Mouse (Mus musculus) MEL (cell line): ENCODE data around the gene 1600014C10Rik. TPM values are rescaled to one million over a fixed set of nuclear protein-coding genes. Genes with fewer than 3 reads are reported as not detected.
A peak's percentile ranks its signal among the peaks of the same experiment; 100 is the strongest.

Experiments used
- DNase-seq: peaks from one replicate; pipeline ENCODE4 v3.0.0; 2011; ENCODE audit warnings: low read depth, low spot score
- H3K27ac ChIP-seq: 2 replicates; pipeline ENCODE4 v1.5.1; 2012; ENCODE audit warnings: low read depth, mild to moderate bottlenecking, control low read depth, low read length, moderate library complexity; ENCODE audit not compliant: control insufficient read depth
- H3K27me3 ChIP-seq, 2 experiments: fragments of 150-350 bp in 1 of 2; sonication (generic) in 1 of 2; 2 replicates each; pipeline ENCODE4 v1.6.1; 2012; ENCODE audit warnings: low read length in 2 of 2, mild to moderate bottlenecking in 2 of 2, improper control_type of control experiment in 1 of 2, moderate library complexity in 1 of 2; ENCODE audit not compliant: insufficient read depth in 2 of 2, control insufficient read depth in 1 of 2
- H3K36me3 ChIP-seq, 2 experiments: 2 replicates each; pipeline ENCODE4 v1.6.1; 2012 to 2014; ENCODE audit warnings: low read length in 2 of 2, improper control_type of control experiment in 1 of 2, inconsistent platforms in 1 of 2, mild to moderate bottlenecking in 1 of 2; ENCODE audit not compliant: insufficient read depth in 2 of 2, control insufficient read depth in 1 of 2
- H3K4me1 ChIP-seq, 2 experiments: fragments of 150-350 bp in 1 of 2; sonication (generic) in 1 of 2; 2 replicates each; pipeline ENCODE4 v1.6.1; 2012; ENCODE audit warnings: low read length in 2 of 2, improper control_type of control experiment in 1 of 2, mild to moderate bottlenecking in 1 of 2; ENCODE audit not compliant: insufficient read depth in 2 of 2, control insufficient read depth in 1 of 2
- H3K4me3 ChIP-seq, 2 experiments: fragments of 150-350 bp in 1 of 2; sonication (generic) in 1 of 2; 2 replicates each; pipeline ENCODE4 v1.5.1; 2012; ENCODE audit warnings: low read depth in 2 of 2, low read length in 2 of 2, mild to moderate bottlenecking in 2 of 2, moderate library complexity in 2 of 2, control low read depth in 1 of 2, improper control_type of control experiment in 1 of 2; ENCODE audit not compliant: control insufficient read depth in 1 of 2, insufficient read depth in 1 of 2
- H3K79me2 ChIP-seq: 2 replicates; pipeline ENCODE4 v1.6.1; 2012; ENCODE audit warnings: mild to moderate bottlenecking, low read length, moderate library complexity; ENCODE audit not compliant: control insufficient read depth, poor library complexity, insufficient read depth
- H3K9ac ChIP-seq: 2 replicates; pipeline ENCODE4 v1.6.1; 2012; ENCODE audit warnings: low read depth, mild to moderate bottlenecking, control low read depth, low read length, moderate library complexity; ENCODE audit not compliant: control insufficient read depth, poor library complexity, severe bottlenecking
- H3K9me3 ChIP-seq: fragments of 150-350 bp; sonication (generic); replicated peaks from 2 replicates; pipeline ENCODE4 v1.6.1; 2012; ENCODE audit warnings: mild to moderate bottlenecking, low read length, improper control_type of control experiment, moderate library complexity; ENCODE audit not compliant: insufficient read depth
- CHD1 ChIP-seq: IDR thresholded peaks from 2 replicates; pipeline ENCODE4 v1.6.1; 2012; ENCODE audit warnings: low read depth, mild to moderate bottlenecking, inconsistent platforms, low read length, improper control_type of control experiment
- CHD2 ChIP-seq: IDR thresholded peaks from 2 replicates; pipeline ENCODE4 v1.6.1; 2011; ENCODE audit warnings: low read length, improper control_type of control experiment
- E2F4 ChIP-seq: IDR thresholded peaks from 2 replicates; pipeline ENCODE4 v1.6.1; 2011; ENCODE audit warnings: low read depth, low read length, improper control_type of control experiment, borderline replicate concordance
- EP300 ChIP-seq, 2 experiments: IDR thresholded peaks; 2 replicates each; pipeline ENCODE4 v1.6.1; 2011; ENCODE audit warnings: improper control_type of control experiment in 2 of 2, low read length in 2 of 2, low read depth in 1 of 2, mild to moderate bottlenecking in 1 of 2
- GATA1 ChIP-seq: IDR thresholded peaks from 2 replicates; pipeline ENCODE4 v1.6.1; 2011; ENCODE audit warnings: low read depth, low read length, improper control_type of control experiment
- HCFC1 ChIP-seq: IDR thresholded peaks from 2 replicates; pipeline ENCODE4 v1.6.1; 2012; ENCODE audit warnings: low read depth, mild to moderate bottlenecking, inconsistent platforms, low read length, improper control_type of control experiment, moderate library complexity
- JUND ChIP-seq: IDR thresholded peaks from 2 replicates; pipeline ENCODE4 v1.6.1; 2011; ENCODE audit warnings: low read depth, mild to moderate bottlenecking, improper control_type of control experiment, low read length
- KAT2A ChIP-seq: conservative IDR thresholded peaks from 2 replicates; pipeline ENCODE4 v1.6.1; 2012; ENCODE audit warnings: low read depth, low read length, improper control_type of control experiment, inconsistent platforms
- MAFK ChIP-seq: IDR thresholded peaks from 2 replicates; pipeline ENCODE4 v1.6.1; 2011; ENCODE audit warnings: low read depth, mild to moderate bottlenecking, low read length, improper control_type of control experiment, borderline replicate concordance
- MAX ChIP-seq: IDR thresholded peaks from 2 replicates; pipeline ENCODE4 v1.6.1; 2011; ENCODE audit warnings: low read length, improper control_type of control experiment
- MAZ ChIP-seq: IDR thresholded peaks from 2 replicates; pipeline ENCODE4 v1.6.1; 2012; ENCODE audit warnings: low read depth, mild to moderate bottlenecking, inconsistent platforms, low read length, improper control_type of control experiment
- MEF2A ChIP-seq: IDR thresholded peaks from 2 replicates; pipeline ENCODE4 v1.6.1; 2014; ENCODE audit warnings: low read depth, mild to moderate bottlenecking, inconsistent platforms, low read length, improper control_type of control experiment; ENCODE audit not compliant: poor library complexity, insufficient replicate concordance, severe bottlenecking; ENCODE audit errors: extremely low read depth
- MXI1 ChIP-seq: IDR thresholded peaks from 2 replicates; pipeline ENCODE4 v1.6.1; 2011; ENCODE audit warnings: mild to moderate bottlenecking, low read depth, low read length, improper control_type of control experiment
- MYB ChIP-seq: IDR thresholded peaks from 2 replicates; pipeline ENCODE4 v1.6.1; 2011; ENCODE audit warnings: mild to moderate bottlenecking, low read depth, low read length, improper control_type of control experiment
- NELFE ChIP-seq: IDR thresholded peaks from 2 replicates; pipeline ENCODE4 v1.6.1; 2011; ENCODE audit warnings: low read depth, low read length, improper control_type of control experiment
- NRF1 ChIP-seq: IDR thresholded peaks from 2 replicates; pipeline ENCODE4 v1.6.1; 2014; ENCODE audit warnings: low read depth, mild to moderate bottlenecking, inconsistent platforms, low read length, improper control_type of control experiment, moderate library complexity; ENCODE audit not compliant: poor library complexity, insufficient read depth, severe bottlenecking
- POLR2A ChIP-seq, 2 experiments: IDR thresholded peaks; 2 replicates each; pipeline ENCODE4 v1.6.1; 2011 to 2012; ENCODE audit warnings: low read length in 2 of 2, mild to moderate bottlenecking in 2 of 2, control low read depth in 1 of 2, improper control_type of control experiment in 1 of 2, low read depth in 1 of 2, moderate library complexity in 1 of 2; ENCODE audit not compliant: control insufficient read depth in 1 of 2, insufficient read depth in 1 of 2, poor library complexity in 1 of 2
- POLR2AphosphoS2 ChIP-seq: IDR thresholded peaks from 2 replicates; pipeline ENCODE4 v1.6.1; 2011; ENCODE audit warnings: low read length, improper control_type of control experiment
- POLR2AphosphoS5 ChIP-seq: IDR thresholded peaks from 2 replicates; pipeline ENCODE4 v1.6.1; 2012; ENCODE audit warnings: low read depth, borderline replicate concordance, mild to moderate bottlenecking, inconsistent platforms, low read length, moderate library complexity, mixed read lengths
- RCOR1 ChIP-seq: IDR thresholded peaks from 2 replicates; pipeline ENCODE4 v1.6.1; 2012; ENCODE audit warnings: low read depth, mild to moderate bottlenecking, inconsistent platforms, low read length, improper control_type of control experiment
- SIN3A ChIP-seq: IDR thresholded peaks from 2 replicates; pipeline ENCODE4 v1.6.1; 2012; ENCODE audit warnings: low read length, improper control_type of control experiment, inconsistent platforms
- TAL1 ChIP-seq: IDR thresholded peaks from 2 replicates; pipeline ENCODE4 v1.6.1; 2012; ENCODE audit warnings: mild to moderate bottlenecking, inconsistent platforms, low read length, moderate library complexity, mixed read lengths
- UBTF ChIP-seq: IDR thresholded peaks from 2 replicates; pipeline ENCODE4 v1.6.1; 2012; ENCODE audit warnings: low read depth, mild to moderate bottlenecking, inconsistent platforms, low read length, improper control_type of control experiment, moderate library complexity, borderline replicate concordance; ENCODE audit not compliant: insufficient read depth
- ZC3H11A ChIP-seq: IDR thresholded peaks from 2 replicates; pipeline ENCODE4 v1.6.1; 2012; ENCODE audit warnings: low read depth, mild to moderate bottlenecking, inconsistent platforms, low read length, improper control_type of control experiment
- ZKSCAN1 ChIP-seq: IDR thresholded peaks from 2 replicates; pipeline ENCODE4 v1.6.1; 2012; ENCODE audit warnings: low read depth, mild to moderate bottlenecking, inconsistent platforms, low read length, improper control_type of control experiment, moderate library complexity
- ZMIZ1 ChIP-seq: IDR thresholded peaks from 2 replicates; pipeline ENCODE4 v1.6.1; 2012; ENCODE audit warnings: low read depth, mild to moderate bottlenecking, inconsistent platforms, low read length, improper control_type of control experiment, moderate library complexity
- polyA plus RNA-seq, 2 experiments: library from polyadenylated mRNA; stranded (reverse) in 1 of 2; unstranded in 1 of 2; fragments of >175 nt in 1 of 2; fragments of >200 nt in 1 of 2; gene quantifications; 2 replicates each; pipeline versions ENCODE4 v1.2.1 to v1.2.4; 2012; ENCODE audit warnings: low replicate concordance in 2 of 2, low read depth in 1 of 2; ENCODE audit not compliant: insufficient read length in 2 of 2, insufficient read depth in 1 of 2, missing spikeins in 1 of 2
- total RNA-seq: library from RNA; depleted of rRNA; stranded (reverse); fragments of 300-350 nt; gene quantifications from 2 replicates; pipeline ENCODE4 v1.2.3, GENCODE M21; 2012

The 1600014C10Rik gene
- total and polyA plus RNA-seq, 3 experiments = 10.2 to 14.7 TPM; not detected in 1

DNA sequence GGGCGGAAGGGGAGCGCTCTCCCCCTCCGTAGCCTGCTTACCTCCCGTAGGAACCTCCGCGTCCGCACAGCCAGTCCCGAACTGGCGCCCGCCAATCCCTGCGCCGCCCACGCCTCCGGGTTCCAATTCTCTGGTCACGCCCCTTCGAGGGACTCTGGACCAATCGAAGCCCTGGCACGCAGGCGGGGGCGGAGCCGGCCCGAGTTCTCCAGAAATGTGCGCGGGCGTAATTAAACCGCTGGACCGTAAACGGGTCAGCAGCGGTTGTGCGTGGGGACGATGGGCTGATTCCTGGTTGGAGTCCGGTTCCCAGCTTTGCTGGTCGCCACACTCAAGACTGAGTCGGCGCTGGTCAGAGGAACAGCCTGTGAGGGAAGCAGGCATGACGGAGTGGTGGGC is 44.9 kb downstream of the 1600014C10Rik start, which contains the start of gene Plekhf1:
Plekhf1 (minus strand) TSS at position 117 of the 399 bp plus-strand sequence.
- Histone ChIP-seq H3K79me2 (no peaks in the 10 kb centered on the region; the same call in 1 of the 2 replicates), H3K36me3 (no peaks in the 10 kb centered on the region; a peak in 1 of 4 replicates), H3K4me3 (peak within 1 kb of the TSS; percentile 76 to 86), H3K27ac (no peak within 1 kb of the TSS; the same call in 1 of the 2 replicates), H3K27me3 (peaks cover 0 to 6% of the 10 kb centered on the region in 2 experiments; a peak in 3 of 4 replicates), H3K9me3 (no peaks in the 10 kb centered on the region), H3K9ac (peak within 1 kb of the TSS; percentile 75), H3K4me1 (peaks cover 0 to 9% of the 10 kb centered on the region in 2 experiments; a peak in 1 of 4 replicates)
- DNase-seq = peak; percentile 94
- peak in 1 of 2 experiments; percentile 63; a peak in 1 of 4 replicates for TF ChIP-seq POLR2A (IDR thresholded peaks at IDR 0.05; ENCODE audit: control insufficient read depth in 1 of 2, insufficient read depth in 1 of 2, low read depth in 1 of 2, low read length in 2 of 2, poor library complexity in 1 of 2)
- 0 out of 2 replicates have a peak, but pooled peaks have one; percentile 37 for TF ChIP-seq CHD1
- peak; percentile 56; the same call in 1 of the 2 replicates for TF ChIP-seq NRF1
- TF ChIP-seq EP300 (IDR thresholded peaks at IDR 0.05; ENCODE audit: low read depth in 1 of 2, low read length in 2 of 2) = peak in 1 of 2 experiments; percentile 13; a peak in 1 of 4 replicates
- TF ChIP-seq HCFC1 = peak; percentile 34; the same call in 1 of the 2 replicates
- peak; percentile 48 for TF ChIP-seq ZMIZ1
- TF ChIP-seq SIN3A = peak; percentile 47
- TF ChIP-seq MXI1 = no peak; the same call in none of the 2 replicates
- peak; percentile 45; the same call in 1 of the 2 replicates for TF ChIP-seq MAZ
- no peak for TF ChIP-seq MEF2A
- TF ChIP-seq NELFE = peak; percentile 54
- no peak for TF ChIP-seq ZKSCAN1

DNA sequence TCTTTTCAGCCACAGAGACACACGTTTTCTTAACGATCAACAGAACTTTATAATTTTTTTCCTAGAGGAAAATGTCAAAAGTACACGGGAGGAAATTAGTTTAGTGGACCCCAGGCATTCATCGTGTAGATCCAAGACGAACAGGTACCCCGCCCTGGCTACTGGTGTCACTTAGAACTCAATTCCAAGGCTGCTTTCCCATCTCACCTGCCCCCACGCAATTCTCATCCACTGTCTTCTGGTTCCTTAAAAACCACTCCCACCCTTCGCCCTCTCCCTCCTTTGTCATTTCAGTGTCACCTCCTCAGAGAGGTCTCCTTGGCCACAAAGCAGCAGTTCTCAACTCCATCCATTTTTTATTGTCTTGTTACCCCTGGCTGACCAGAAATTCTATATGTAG is 45.3 kb downstream of the 1600014C10Rik start:
- Histone ChIP-seq H3K9ac (peak overlapping the region; percentile 63), H3K79me2 (no peaks in the 10 kb centered on the region; the same call in 1 of the 2 replicates), H3K36me3 (no peaks in the 10 kb centered on the region; a peak in 1 of 4 replicates), H3K9me3 (no peaks in the 10 kb centered on the region), H3K4me3 (peak overlapping the region; percentile 55 to 76), H3K27me3 (peaks cover 0 to 8% of the 10 kb centered on the region in 2 experiments; a peak in 3 of 4 replicates)
- DNase-seq = no peak
- TF ChIP-seq JUND = no peak
- no peak for TF ChIP-seq MAX
- no peak for TF ChIP-seq KAT2A
- TF ChIP-seq TAL1 = no peak
- TF ChIP-seq CHD2 = no peak
- no peak for TF ChIP-seq POLR2AphosphoS5
- TF ChIP-seq POLR2A (IDR thresholded peaks at IDR 0.05; ENCODE audit: control insufficient read depth in 1 of 2, insufficient read depth in 1 of 2, low read depth in 1 of 2, low read length in 2 of 2, poor library complexity in 1 of 2) = no peak
- no peak for TF ChIP-seq MEF2A
- no peak for TF ChIP-seq POLR2AphosphoS2
- no peak for TF ChIP-seq GATA1
- no peak for TF ChIP-seq NRF1
- TF ChIP-seq RCOR1 = no peak
- no peak for TF ChIP-seq MAFK
- no peak for TF ChIP-seq E2F4
- no peak for TF ChIP-seq ZKSCAN1
- no peak for TF ChIP-seq NELFE
- TF ChIP-seq ZC3H11A = no peak
- TF ChIP-seq UBTF = no peak
- no peak for TF ChIP-seq EP300 (IDR thresholded peaks at IDR 0.05; ENCODE audit: low read depth in 1 of 2, low read length in 2 of 2)
- no peak for TF ChIP-seq MYB
- TF ChIP-seq, all 39 proteins: peak for 0
- Histone ChIP-seq H3K4me1 (peaks cover 0 to 9% of the 10 kb centered on the region in 2 experiments; a peak in 1 of 4 replicates), H3K27ac (no peak overlapping the region)
